Mouse (Mus musculus) MEL (cell line): ENCODE data around the gene Rffl.
A peak's percentile ranks its signal among the peaks of the same experiment; 100 is the strongest.

Source experiments
- CTCF ChIP-seq, 3 experiments: IDR thresholded peaks in 2 of 3; conservative IDR thresholded peaks in 1 of 3; 2 replicates each; pipeline ENCODE4 v1.5.1; 2011 to 2012; ENCODE audit warnings: low read length in 3 of 3, low read depth in 2 of 3, mild to moderate bottlenecking in 2 of 3, improper control_type of control experiment in 1 of 3, inconsistent platforms in 1 of 3, mixed read lengths in 1 of 3, moderate library complexity in 1 of 3; ENCODE audit not compliant: control insufficient read depth in 1 of 3, insufficient read depth in 1 of 3, poor library complexity in 1 of 3, severe bottlenecking in 1 of 3
- ETS1 ChIP-seq: IDR thresholded peaks from 2 replicates; pipeline ENCODE4 v1.6.1; 2012; ENCODE audit warnings: low read depth, mild to moderate bottlenecking, inconsistent platforms, low read length, improper control_type of control experiment, moderate library complexity
- KAT2A ChIP-seq: conservative IDR thresholded peaks from 2 replicates; pipeline ENCODE4 v1.6.1; 2012; ENCODE audit warnings: low read depth, low read length, improper control_type of control experiment, inconsistent platforms
- MAFK ChIP-seq: IDR thresholded peaks from 2 replicates; pipeline ENCODE4 v1.6.1; 2011; ENCODE audit warnings: low read depth, mild to moderate bottlenecking, low read length, improper control_type of control experiment, borderline replicate concordance
- POLR2A ChIP-seq, 2 experiments: IDR thresholded peaks; 2 replicates each; pipeline ENCODE4 v1.6.1; 2011 to 2012; ENCODE audit warnings: low read length in 2 of 2, mild to moderate bottlenecking in 2 of 2, control low read depth in 1 of 2, improper control_type of control experiment in 1 of 2, low read depth in 1 of 2, moderate library complexity in 1 of 2; ENCODE audit not compliant: control insufficient read depth in 1 of 2, insufficient read depth in 1 of 2, poor library complexity in 1 of 2
- POLR2AphosphoS5 ChIP-seq: IDR thresholded peaks from 2 replicates; pipeline ENCODE4 v1.6.1; 2012; ENCODE audit warnings: low read depth, borderline replicate concordance, mild to moderate bottlenecking, inconsistent platforms, low read length, moderate library complexity, mixed read lengths
- TBP ChIP-seq: IDR thresholded peaks from 2 replicates; pipeline ENCODE4 v1.8.0; 2011; ENCODE audit warnings: low read depth, low read length, improper control_type of control experiment
- USF1 ChIP-seq: IDR thresholded peaks from 2 replicates; pipeline ENCODE4 v1.6.1; 2014; ENCODE audit warnings: low read depth, mild to moderate bottlenecking, inconsistent platforms, low read length, improper control_type of control experiment, moderate library complexity
- USF2 ChIP-seq, 2 experiments: IDR thresholded peaks; 2 replicates each; pipeline ENCODE4 v1.6.1; 2011 to 2012; ENCODE audit warnings: improper control_type of control experiment in 2 of 2, low read length in 2 of 2, borderline replicate concordance in 1 of 2, inconsistent platforms in 1 of 2, low read depth in 1 of 2, mild to moderate bottlenecking in 1 of 2; ENCODE audit not compliant: insufficient read depth in 1 of 2

DNA sequence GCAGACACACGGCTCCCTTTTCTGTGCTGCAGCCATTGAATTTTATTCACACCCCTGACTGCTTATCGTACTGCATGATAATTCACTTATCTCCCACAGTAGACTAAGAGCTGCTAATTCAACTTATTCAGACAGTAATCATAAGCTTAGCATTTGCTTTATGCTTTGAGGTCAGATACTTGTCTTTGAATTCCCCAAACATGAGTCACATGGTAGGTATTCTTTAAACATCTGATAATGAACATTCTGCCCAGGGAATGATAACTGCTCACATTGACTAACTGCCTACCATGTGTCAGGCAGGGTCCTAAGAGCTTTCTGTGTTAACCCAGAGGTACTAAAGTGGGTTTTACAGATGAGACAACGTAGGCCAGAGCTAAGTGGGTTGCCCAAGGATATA lies 64.4 kb downstream of the Rffl start:
- TF ChIP-seq POLR2A (IDR thresholded peaks at IDR 0.05; ENCODE audit: control insufficient read depth in 1 of 2, insufficient read depth in 1 of 2, low read depth in 1 of 2, low read length in 2 of 2, poor library complexity in 1 of 2) = no peak
- no peak for TF ChIP-seq USF2 (IDR thresholded peaks at IDR 0.05; ENCODE audit: borderline replicate concordance in 1 of 2, insufficient read depth in 1 of 2, low read depth in 1 of 2, low read length in 2 of 2)
- TF ChIP-seq MAFK = no peak
- peak; percentile 56; the same call in 1 of the 2 replicates for TF ChIP-seq ETS1
- TF ChIP-seq TBP = no peak
- TF ChIP-seq CTCF (IDR thresholded peaks at IDR 0.05 in 2 of 3, conservative IDR thresholded peaks at IDR 0.05 in 1 of 3; ENCODE audit: control insufficient read depth in 1 of 3, insufficient read depth in 1 of 3, low read depth in 2 of 3, low read length in 3 of 3, poor library complexity in 1 of 3, severe bottlenecking in 1 of 3) = no peak
- TF ChIP-seq USF1 = peak; percentile 80
- no peak for TF ChIP-seq POLR2AphosphoS5
- TF ChIP-seq KAT2A = no peak
